Mouse (Mus musculus): ENCODE data around the gene Olfr1193. TPM values are rescaled to one million over a fixed set of nuclear protein-coding genes. Genes with fewer than 3 reads are reported as not detected.
"Not testable (repeated sequence)": the region's sequence is repeated elsewhere in the genome, so short reads cannot be mapped to it uniquely, and the experiment has no call there.

Olfr1193 gene
- not detected in 2 replicates for polyA plus RNA-seq (2015; fragmentation: Nextera tagmentation; extraction: Ambion mirVana)

GRCm38 (mm10) chr2:88675328-88675727 lies at the start of gene Olfr1193:
Gene Olfr1193, plus strand, starts transcription at chr2:88675628.
- not testable (repeated sequence) for H3K27me3 ChIP-seq (ENCODE audit: control insufficient read depth, insufficient read depth, low read depth, low read length); H3K4me2 ChIP-seq (ENCODE audit: low read depth, low read length); ATAC-seq (ENCODE audit: low read depth); H3K27ac ChIP-seq (ENCODE audit: low read length); H3K9me3 ChIP-seq (ENCODE audit: control insufficient read depth, low read length); H3K9ac ChIP-seq (ENCODE audit: low read length); H3K4me3 ChIP-seq (ENCODE audit: low read length); H3K4me1 ChIP-seq (replicated peaks; ENCODE audit: control insufficient read depth, insufficient read depth, low read length); H3K36me3 ChIP-seq (ENCODE audit: control insufficient read depth, insufficient read depth, low read length)

DNA sequence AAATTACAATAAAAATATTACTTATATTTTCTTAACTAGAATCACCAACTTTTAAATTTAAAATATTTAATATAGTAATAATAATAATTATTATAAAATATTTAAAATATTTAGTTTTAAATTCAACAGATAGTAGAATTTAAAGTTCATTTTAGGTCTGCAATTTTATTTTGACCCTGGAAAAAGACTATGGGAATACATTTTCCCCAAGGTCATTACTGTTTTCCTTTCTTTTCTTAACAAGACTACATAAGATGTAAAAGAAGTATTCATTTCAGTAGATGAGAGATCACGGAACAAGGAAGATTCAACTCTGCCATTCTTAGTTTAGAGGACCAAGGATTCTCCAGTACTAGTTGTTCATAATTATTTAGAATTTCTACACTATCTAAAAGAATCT lies 35.2 kb upstream of the Olfr1193 start, which contains the start of gene Olfr1191-ps1:
Gene Olfr1191-ps1 (plus strand): TSS at position 301 of the 400 bp plus-strand sequence.
- H3K4me1 ChIP-seq (replicated peaks; ENCODE audit: control insufficient read depth, insufficient read depth, low read length); H3K27ac ChIP-seq (ENCODE audit: low read length); H3K36me3 ChIP-seq (ENCODE audit: control insufficient read depth, insufficient read depth, low read length); H3K4me2 ChIP-seq (ENCODE audit: low read depth, low read length); H3K4me3 ChIP-seq (ENCODE audit: low read length); ATAC-seq (ENCODE audit: low read depth); H3K9me3 ChIP-seq (ENCODE audit: control insufficient read depth, low read length); H3K27me3 ChIP-seq (ENCODE audit: control insufficient read depth, insufficient read depth, low read depth, low read length); H3K9ac ChIP-seq (ENCODE audit: low read length): not testable (repeated sequence)
- WGBS, result 84% methylated on average over 1 of the region's 1 CpGs

- Histone ChIP-seq H3K27ac (ENCODE audit: low read length) (no peak within 1 kb of the TSS), H3K4me3 (ENCODE audit: low read length) (no peak within 1 kb of the TSS), H3K9me3 (ENCODE audit: control insufficient read depth, low read length) (no peaks in the 10 kb centered on the region), H3K36me3 (ENCODE audit: control insufficient read depth, insufficient read depth, low read length) (no peaks in the 10 kb centered on the region), H3K4me2 (ENCODE audit: low read depth, low read length) (no peak within 1 kb of the TSS), H3K4me1 (replicated peaks; ENCODE audit: control insufficient read depth, insufficient read depth, low read length) (no peaks in the 10 kb centered on the region), H3K27me3 (ENCODE audit: control insufficient read depth, insufficient read depth, low read depth, low read length) (no peaks in the 10 kb centered on the region), H3K9ac (ENCODE audit: low read length) (no peak within 1 kb of the TSS)
- WGBS, result 25% methylated on average over 1 of the region's 1 CpGs
- no peak for ATAC-seq (ENCODE audit: low read depth)
Observed at GRCm38 (mm10) chr2:88648209-88648608, 27.2 kb upstream of the Olfr1193 start, which contains the start of gene Olfr1192-ps1. Gene Olfr1192-ps1, plus strand, starts transcription at chr2:88648509.

DNA sequence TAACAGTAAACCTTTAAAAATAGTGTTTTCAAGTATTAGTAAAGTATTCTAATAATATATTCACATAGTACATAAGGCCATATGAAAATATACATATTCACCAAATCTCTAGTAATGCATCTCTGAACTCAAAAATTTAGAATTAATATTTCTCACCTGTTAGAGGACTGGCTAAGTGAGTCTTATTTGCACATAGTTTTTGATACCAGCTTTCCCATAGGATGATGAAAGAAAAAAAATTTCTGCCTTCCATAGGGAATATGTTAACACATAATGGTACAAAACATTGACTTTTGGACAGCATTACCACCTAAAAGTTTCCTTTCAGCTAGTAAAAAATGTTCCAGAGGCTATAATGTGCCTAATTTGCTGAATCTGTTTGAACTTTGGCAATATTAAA lies 13.7 kb downstream of the Olfr1193 start, which contains the start of gene Olfr1195:
Gene Olfr1195 (minus strand): TSS at position 101 of the 400 bp plus-strand sequence.
- Histone ChIP-seq H3K27me3 (ENCODE audit: control insufficient read depth, insufficient read depth, low read depth, low read length) (no peaks in the 10 kb centered on the region), H3K36me3 (ENCODE audit: control insufficient read depth, insufficient read depth, low read length) (no peaks in the 10 kb centered on the region), H3K9ac (ENCODE audit: low read length) (no peak within 1 kb of the TSS), H3K4me3 (ENCODE audit: low read length) (no peak within 1 kb of the TSS), H3K4me1 (replicated peaks; ENCODE audit: control insufficient read depth, insufficient read depth, low read length) (no peaks in the 10 kb centered on the region), H3K27ac (ENCODE audit: low read length) (no peak within 1 kb of the TSS), H3K9me3 (ENCODE audit: control insufficient read depth, low read length) (no peaks in the 10 kb centered on the region), H3K4me2 (ENCODE audit: low read depth, low read length) (no peak within 1 kb of the TSS)
- ATAC-seq (ENCODE audit: low read depth), result no peak

- Histone ChIP-seq H3K27ac (ENCODE audit: low read length) (no peak within 1 kb of the TSS), H3K9ac (ENCODE audit: low read length) (no peak within 1 kb of the TSS), H3K36me3 (ENCODE audit: control insufficient read depth, insufficient read depth, low read length) (no peaks in the 10 kb centered on the region), H3K4me2 (ENCODE audit: low read depth, low read length) (no peak within 1 kb of the TSS), H3K4me1 (replicated peaks; ENCODE audit: control insufficient read depth, insufficient read depth, low read length) (no peaks in the 10 kb centered on the region), H3K4me3 (ENCODE audit: low read length) (no peak within 1 kb of the TSS), H3K27me3 (ENCODE audit: control insufficient read depth, insufficient read depth, low read depth, low read length) (no peaks in the 10 kb centered on the region), H3K9me3 (ENCODE audit: control insufficient read depth, low read length) (no peaks in the 10 kb centered on the region)
- 80% methylated on average over 2 of the region's 2 CpGs for WGBS
- ATAC-seq (ENCODE audit: low read depth), result no peak
Observed at GRCm38 (mm10) chr2:88704497-88704896, 29.1 kb downstream of the Olfr1193 start, which contains the start of gene Olfr1196. Gene Olfr1196, minus strand, starts transcription at chr2:88704597.

Other genes with a start within 250 kb of the Olfr1193 start
- not detected in 2 replicates for gene Olfr1181, start 249.5 kb upstream of the Olfr1193 start, polyA plus RNA-seq (2015; fragmentation: Nextera tagmentation; extraction: Ambion mirVana)
- gene Gm13757, start 226.5 kb upstream of the Olfr1193 start, polyA plus RNA-seq (2015; fragmentation: Nextera tagmentation; extraction: Ambion mirVana), result not detected in 2 replicates
- gene Olfr1183, start 220.8 kb upstream of the Olfr1193 start, polyA plus RNA-seq (2015; fragmentation: Nextera tagmentation; extraction: Ambion mirVana), result not detected in 2 replicates
- not detected in 2 replicates for gene Olfr1184, start 192.0 kb upstream of the Olfr1193 start, polyA plus RNA-seq (2015; fragmentation: Nextera tagmentation; extraction: Ambion mirVana)
- not detected in 2 replicates for gene Olfr1185-ps1, start 182.3 kb upstream of the Olfr1193 start, polyA plus RNA-seq (2015; fragmentation: Nextera tagmentation; extraction: Ambion mirVana)
- not detected in 2 replicates for gene Olfr1186, start 157.1 kb upstream of the Olfr1193 start, polyA plus RNA-seq (2015; fragmentation: Nextera tagmentation; extraction: Ambion mirVana)
- not detected in 2 replicates for gene Olfr1188, start 118.7 kb upstream of the Olfr1193 start, polyA plus RNA-seq (2015; fragmentation: Nextera tagmentation; extraction: Ambion mirVana)
- gene Olfr1189, start 89.2 kb upstream of the Olfr1193 start, polyA plus RNA-seq (2015; fragmentation: Nextera tagmentation; extraction: Ambion mirVana), result not detected in 2 replicates
- gene Olfr1191-ps1, start 35.1 kb upstream of the Olfr1193 start, polyA plus RNA-seq (2015; fragmentation: Nextera tagmentation; extraction: Ambion mirVana), result not detected in 2 replicates
- gene Olfr1192-ps1, start 27.1 kb upstream of the Olfr1193 start, polyA plus RNA-seq (2015; fragmentation: Nextera tagmentation; extraction: Ambion mirVana), result not detected in 2 replicates
- gene Olfr1195, start 13.6 kb downstream of the Olfr1193 start, polyA plus RNA-seq (2015; fragmentation: Nextera tagmentation; extraction: Ambion mirVana), result not detected in 2 replicates
- gene Olfr1196, start 29.0 kb downstream of the Olfr1193 start, polyA plus RNA-seq (2015; fragmentation: Nextera tagmentation; extraction: Ambion mirVana), result not detected in 2 replicates
- gene Olfr1197, start 56.7 kb downstream of the Olfr1193 start, polyA plus RNA-seq (2015; fragmentation: Nextera tagmentation; extraction: Ambion mirVana), result not detected in 2 replicates
- gene Olfr1198, start 75.7 kb downstream of the Olfr1193 start, polyA plus RNA-seq (2015; fragmentation: Nextera tagmentation; extraction: Ambion mirVana), result not detected in 2 replicates
- not detected in 2 replicates for gene Olfr1199, start 84.8 kb downstream of the Olfr1193 start, polyA plus RNA-seq (2015; fragmentation: Nextera tagmentation; extraction: Ambion mirVana)
- not detected in 2 replicates for gene Olfr1200, start 94.9 kb downstream of the Olfr1193 start, polyA plus RNA-seq (2015; fragmentation: Nextera tagmentation; extraction: Ambion mirVana)
- not detected in 2 replicates for gene Olfr1201, start 117.4 kb downstream of the Olfr1193 start, polyA plus RNA-seq (2015; fragmentation: Nextera tagmentation; extraction: Ambion mirVana)
- not detected in 2 replicates for gene Olfr1202, start 138.9 kb downstream of the Olfr1193 start, polyA plus RNA-seq (2015; fragmentation: Nextera tagmentation; extraction: Ambion mirVana)
- gene Olfr1205, start 154.1 kb downstream of the Olfr1193 start, polyA plus RNA-seq (2015; fragmentation: Nextera tagmentation; extraction: Ambion mirVana), result not detected in 2 replicates
- not detected in 2 replicates for gene Olfr1204, start 173.7 kb downstream of the Olfr1193 start, polyA plus RNA-seq (2015; fragmentation: Nextera tagmentation; extraction: Ambion mirVana)
- gene Olfr1206, start 187.6 kb downstream of the Olfr1193 start, polyA plus RNA-seq (2015; fragmentation: Nextera tagmentation; extraction: Ambion mirVana), result not detected in 2 replicates
- not detected in 2 replicates for gene Olfr1208, start 226.7 kb downstream of the Olfr1193 start, polyA plus RNA-seq (2015; fragmentation: Nextera tagmentation; extraction: Ambion mirVana)
- not detected in 2 replicates for gene Olfr1209, start 239.5 kb downstream of the Olfr1193 start, polyA plus RNA-seq (2015; fragmentation: Nextera tagmentation; extraction: Ambion mirVana)